Mouse (Mus musculus): ENCODE results near the gene Rpl9-ps6. TPM values are rescaled to one million over a fixed set of nuclear protein-coding genes. Genes with fewer than 3 reads are reported as not detected.
A peak's percentile ranks its signal among the peaks of the same experiment; 100 is the strongest.
"Not testable (repeated sequence)": the region's sequence is repeated elsewhere in the genome, so short reads cannot be mapped to it uniquely, and the experiment has no call there.

Gene Rpl9-ps6
- total RNA-seq, 2 experiments from 2014 or later: 27.0 to 36.9 TPM

DNA sequence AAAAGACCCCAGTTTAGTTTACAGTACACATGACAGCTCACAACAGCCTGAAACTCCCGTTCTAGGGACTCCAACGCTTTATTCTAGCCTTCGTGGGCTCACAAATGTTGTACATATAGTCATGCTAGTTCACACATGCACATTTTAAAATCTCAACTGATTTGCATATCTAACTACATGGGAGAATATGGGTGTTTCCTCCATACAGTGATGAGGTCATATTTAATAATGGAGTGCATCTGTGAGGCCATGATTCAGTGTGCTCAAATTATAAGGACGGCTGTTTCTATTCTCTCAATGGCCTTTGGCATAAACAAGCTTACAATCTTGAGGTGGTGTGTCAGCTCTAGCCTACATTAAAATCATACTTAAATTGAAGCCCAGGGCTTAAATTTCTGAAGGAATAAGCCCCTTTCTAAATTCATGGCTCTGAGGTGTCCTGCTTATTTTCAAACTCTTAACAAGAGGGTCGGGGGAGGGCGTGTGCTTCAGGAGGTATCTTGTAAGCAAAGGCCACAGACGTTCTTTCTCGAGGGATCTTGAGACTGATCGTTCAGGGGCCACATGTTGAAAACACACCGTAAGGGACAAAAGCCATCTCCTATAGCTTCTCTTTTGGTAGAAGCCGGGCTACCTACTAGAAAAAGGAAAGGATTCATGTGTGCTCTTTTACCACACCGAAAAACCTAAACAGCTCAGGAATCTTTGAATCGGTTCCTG lies 18.7 kb upstream of the Rpl9-ps6 start:
- DNase-seq (ENCODE audit: low spot score in 2 of 2): no peak

DNA sequence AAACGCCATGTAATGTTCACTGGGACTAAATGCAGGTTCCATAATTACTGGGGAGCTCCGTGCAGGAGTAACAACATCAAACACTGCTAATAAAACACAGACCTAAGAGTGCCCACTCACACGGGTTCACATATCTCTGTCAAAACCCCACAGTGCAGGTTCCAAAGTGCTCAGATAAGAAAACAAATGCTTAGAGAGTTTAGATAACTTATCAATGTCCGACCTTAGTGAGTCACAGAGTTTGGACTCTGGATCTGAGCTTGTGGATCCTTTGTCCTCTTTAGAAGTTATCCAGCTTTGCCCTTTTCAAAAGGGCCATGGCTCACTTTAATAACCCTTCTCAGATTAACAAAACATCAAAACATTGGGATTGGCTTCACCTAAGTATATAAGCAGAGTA lies 15.1 kb upstream of the Rpl9-ps6 start:
- DNase-seq (ENCODE audit: low spot score in 2 of 2): no peak

DNA sequence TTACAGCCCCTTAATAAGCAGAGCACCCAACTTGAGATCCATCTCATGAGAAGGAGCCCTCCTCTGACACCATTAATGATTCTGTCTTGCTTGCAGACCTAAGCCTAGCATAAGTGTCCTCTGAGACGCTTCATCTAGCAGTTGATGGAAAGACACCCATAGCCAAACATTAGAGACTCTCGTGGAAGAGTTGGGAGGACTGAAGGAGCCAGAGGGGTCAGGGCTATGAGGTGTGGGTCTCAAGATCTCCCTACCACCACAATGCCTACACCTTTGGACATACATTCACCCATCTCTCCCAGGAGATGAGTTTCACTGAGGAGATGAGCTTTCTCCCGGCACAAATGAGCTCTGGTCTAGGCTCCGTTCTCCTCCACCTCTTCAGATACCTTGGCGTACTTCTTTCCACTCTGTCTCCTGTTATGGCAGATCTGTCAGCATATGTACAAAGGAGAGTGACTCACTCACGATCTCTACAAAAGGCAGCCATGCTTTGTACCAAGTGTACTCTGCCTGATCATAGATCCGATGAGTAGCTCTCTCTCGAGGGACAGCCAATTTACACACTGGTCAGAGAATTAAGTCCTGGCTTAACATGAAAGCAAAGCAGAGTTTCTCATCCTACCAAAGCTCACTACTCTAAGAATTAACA lies 14.5 kb upstream of the Rpl9-ps6 start:
- no peak for DNase-seq (ENCODE audit: low spot score in 2 of 2)

GRCm38 (mm10) chr19:32480255-32480654 lies 13.9 kb upstream of the Rpl9-ps6 start:
- DNase-seq (ENCODE audit: low spot score in 2 of 2): no peak

DNA sequence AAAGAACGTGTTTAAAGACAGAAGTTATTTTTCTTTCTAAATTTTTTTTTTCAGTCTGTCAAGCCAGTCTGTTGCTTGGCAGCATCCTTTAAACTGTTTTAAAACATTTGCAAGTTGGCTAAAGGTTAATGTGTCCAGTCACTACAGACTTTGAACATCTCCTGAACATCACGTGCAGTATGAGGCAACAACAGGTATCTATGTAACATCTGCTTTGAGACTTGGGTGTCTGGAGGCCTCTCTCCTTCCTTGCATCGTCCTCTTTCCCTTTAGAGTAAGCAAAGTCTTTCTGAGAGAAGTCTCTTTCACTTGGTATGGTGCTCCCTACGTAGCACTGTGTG lies 10.3 kb upstream of the Rpl9-ps6 start:
- no peak for DNase-seq (ENCODE audit: low spot score in 2 of 2)

DNA sequence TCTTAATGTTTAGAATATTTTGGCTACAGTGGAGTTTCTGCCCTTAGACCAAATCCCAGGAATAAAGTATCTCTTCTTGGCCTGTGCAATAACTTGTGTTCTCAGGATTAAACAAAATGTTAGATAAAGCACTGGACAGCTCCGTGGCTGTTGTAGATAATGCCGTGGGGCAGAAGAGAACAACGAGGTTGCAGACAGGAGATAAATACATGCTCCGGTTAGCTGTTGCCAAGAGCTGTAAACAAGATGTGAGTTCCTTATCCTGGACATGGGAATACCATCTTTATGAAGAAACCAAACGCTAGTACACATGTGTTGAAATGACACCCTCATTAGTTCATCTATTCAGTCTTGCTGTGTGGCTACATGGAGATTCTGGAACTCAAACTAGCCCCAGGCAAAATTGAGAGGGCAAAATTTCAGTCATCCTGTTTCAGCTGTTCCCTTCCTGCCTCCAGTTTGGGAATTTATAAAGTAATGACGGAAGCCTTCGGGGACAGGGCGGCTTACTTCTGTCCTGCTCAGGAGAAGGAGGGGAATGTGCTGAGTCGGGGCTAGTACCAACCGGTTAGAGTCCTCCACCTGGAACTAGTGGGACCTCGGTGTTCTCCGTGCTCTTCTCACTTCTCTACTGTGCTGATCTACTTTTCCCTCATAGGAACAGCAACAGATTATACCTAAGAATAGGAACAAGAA lies 9.8 kb upstream of the Rpl9-ps6 start:
- no peak for DNase-seq (ENCODE audit: low spot score in 2 of 2)

GRCm38 (mm10) chr19:32470570-32471263 lies 4.3 kb upstream of the Rpl9-ps6 start:
- no peak for DNase-seq (ENCODE audit: low spot score in 2 of 2)

DNA sequence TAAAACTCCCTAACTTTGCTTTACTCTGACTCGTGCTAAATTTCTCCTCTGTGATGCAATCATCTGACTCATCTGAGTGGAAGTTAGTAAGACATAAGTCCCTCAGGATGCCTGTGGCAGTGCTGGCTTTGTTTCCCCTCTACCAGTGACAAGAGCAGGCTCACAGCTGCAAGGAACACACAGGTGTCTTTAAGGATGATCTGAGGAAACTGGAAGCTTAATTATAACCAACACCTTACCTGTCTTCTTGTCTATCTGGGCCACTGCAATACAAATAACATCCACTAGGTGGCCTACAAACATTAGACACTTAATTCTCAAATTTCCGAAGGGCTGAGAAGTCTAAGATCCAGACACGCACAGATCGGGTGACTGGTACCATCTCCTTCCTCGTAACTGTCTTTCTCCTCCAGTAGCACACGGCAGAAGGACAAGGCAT lies 3.7 kb upstream of the Rpl9-ps6 start:
- peak; percentile 44 for DNase-seq (ENCODE audit: low spot score in 2 of 2)

DNA sequence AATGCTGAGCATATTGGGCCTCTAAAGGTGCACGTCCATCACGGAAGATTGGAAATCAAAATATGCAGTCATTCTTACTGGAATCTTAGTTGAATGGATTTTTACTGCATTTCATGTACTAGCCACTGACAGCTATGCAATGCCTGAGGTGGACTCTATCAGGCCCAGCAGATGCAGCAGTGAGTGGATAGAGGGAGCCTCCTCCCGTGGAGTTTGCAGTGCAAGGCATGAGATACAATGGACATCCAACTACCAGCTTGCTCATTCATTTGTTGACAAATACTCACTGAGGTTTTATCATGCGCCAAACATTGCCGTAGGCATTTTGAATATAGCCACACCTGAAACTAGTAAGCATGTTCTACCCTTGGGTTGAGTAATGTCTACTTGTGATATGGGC lies 947 bp upstream of the Rpl9-ps6 start:
- DNase-seq (ENCODE audit: low spot score in 2 of 2): no peak

GRCm38 (mm10) chr19:32465228-32465627 lies 1.1 kb downstream of the Rpl9-ps6 start:
- no peak for DNase-seq (ENCODE audit: low spot score in 2 of 2)

DNA sequence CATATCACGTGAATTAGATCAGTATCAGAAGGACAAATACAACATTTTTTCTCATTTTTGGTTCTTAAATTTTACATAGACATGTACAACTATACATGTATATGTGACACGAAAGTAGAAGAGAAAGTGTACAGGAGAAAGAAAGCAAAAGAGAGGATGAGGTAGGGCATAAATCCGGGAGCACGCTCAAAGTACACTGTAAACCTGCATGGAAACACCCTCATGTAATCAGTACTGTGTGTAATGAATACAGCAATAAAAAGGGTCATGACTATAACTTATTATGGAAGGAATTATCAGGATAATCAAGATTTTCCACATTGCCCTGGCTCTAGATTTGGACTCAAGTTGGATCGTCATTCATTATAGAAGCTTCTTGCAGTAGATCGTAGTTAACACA lies 3.3 kb downstream of the Rpl9-ps6 start:
- no peak for DNase-seq (ENCODE audit: low spot score in 2 of 2)

- not testable (repeated sequence) for DNase-seq (ENCODE audit: low spot score in 2 of 2)
Observed at GRCm38 (mm10) chr19:32457631-32458030, 8.7 kb downstream of the Rpl9-ps6 start.

DNA sequence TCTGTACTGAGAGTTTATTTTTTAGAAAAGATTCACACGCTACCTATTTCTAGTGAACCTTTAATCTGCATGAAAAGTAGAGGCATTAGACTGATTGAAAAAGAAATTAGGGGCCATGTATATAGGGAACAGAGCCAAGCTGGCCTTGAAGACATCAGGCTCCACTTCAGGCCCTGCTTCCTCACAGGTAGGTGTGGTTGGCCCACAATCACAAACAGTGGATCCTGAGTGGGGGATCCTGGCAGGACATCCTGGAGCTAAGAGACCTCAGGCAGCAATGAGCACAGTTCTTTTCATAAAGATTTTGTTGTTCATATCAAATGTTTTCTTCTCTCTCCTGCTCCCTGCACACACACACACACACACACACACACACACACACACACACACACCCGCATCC lies 9.6 kb downstream of the Rpl9-ps6 start:
- no peak for DNase-seq (ENCODE audit: low spot score in 2 of 2)

DNA sequence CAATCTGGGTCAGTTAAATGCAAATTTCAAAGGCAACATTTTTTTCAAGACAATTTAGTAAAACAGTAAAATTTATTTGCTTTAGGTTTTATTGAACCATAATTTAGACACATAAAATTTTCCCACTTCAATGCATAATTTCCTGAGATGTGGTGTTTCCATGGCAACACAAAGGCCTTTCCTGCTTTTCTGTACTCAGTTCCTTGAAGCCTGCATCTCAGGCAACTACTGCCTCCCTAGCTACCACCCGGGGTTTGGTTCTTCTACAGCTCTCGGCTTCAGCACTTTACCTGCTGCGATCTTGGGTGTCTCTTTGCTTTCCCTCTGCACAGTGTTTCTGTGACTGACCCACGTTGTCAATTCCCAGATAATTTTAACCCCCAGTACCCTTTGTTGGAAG lies 14.1 kb downstream of the Rpl9-ps6 start:
- no peak for DNase-seq (ENCODE audit: low spot score in 2 of 2)

DNA sequence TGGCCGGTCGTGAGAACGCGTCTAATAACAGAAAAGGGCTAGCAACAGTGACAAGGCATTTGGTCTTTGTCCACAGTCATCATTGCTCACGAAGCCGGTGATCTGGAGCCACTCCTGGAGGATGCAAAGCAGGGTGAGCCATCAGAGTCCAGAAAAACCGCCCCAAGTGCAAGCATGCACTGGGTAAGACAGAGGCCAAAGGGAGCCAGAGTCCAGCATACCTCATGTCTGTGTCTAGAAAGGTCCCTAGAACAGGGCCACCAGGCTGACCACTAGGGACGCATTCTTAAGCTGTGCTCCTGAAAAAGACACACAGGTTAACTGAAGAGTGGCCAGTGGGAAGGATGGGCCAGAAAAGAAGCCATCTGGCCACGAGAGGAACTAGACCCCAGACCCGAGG lies 17.4 kb downstream of the Rpl9-ps6 start:
- no peak for DNase-seq (ENCODE audit: low spot score in 2 of 2)

DNA sequence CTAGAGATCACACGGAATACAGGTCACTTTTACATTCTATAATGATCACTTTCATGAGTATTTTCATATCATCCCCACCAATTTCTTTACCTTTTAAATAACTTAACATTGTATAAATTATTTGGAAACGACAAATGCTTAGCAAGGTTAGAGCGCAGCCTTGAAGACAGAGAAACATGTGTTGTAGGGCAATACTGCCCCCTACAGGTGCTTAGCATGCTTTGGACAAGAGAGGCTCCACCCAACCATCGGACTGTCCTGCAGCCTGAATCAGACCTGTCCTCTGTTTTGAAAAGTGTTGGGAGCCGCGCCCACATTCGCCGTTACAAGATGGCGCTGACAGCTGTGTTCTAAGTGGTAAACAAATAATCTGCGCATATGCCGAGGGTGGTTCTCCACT lies 24.8 kb downstream of the Rpl9-ps6 start:
- no peak for DNase-seq (ENCODE audit: low spot score in 2 of 2)

- no peak for DNase-seq (ENCODE audit: low spot score in 2 of 2)
Observed at GRCm38 (mm10) chr19:32439356-32439755, 27.0 kb downstream of the Rpl9-ps6 start.

GRCm38 (mm10) chr19:32425856-32426255 lies 40.5 kb downstream of the Rpl9-ps6 start:
- no peak for DNase-seq (ENCODE audit: low spot score in 2 of 2)

DNA sequence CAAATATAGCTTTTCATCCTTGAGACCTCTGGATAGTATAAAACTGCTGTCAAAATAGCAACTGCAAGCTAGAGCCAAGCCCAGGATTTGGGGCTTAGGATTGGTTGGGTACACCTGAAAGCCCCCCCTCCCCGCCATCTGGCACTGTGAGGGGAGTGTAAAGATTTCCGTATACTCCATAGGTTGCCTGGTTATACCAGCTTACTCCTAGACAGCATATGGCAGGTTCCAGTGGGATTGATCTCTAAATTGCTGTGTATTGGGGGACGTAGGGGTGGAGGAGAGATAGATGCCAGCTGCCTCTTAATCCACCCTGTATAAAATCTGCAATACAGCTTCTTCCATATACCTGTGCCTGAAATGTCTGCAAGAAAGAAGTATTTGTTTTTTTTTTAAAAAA lies 41.7 kb downstream of the Rpl9-ps6 start:
- no peak for DNase-seq (ENCODE audit: low spot score in 2 of 2)

GRCm38 (mm10) chr19:32419069-32419468 lies 47.3 kb downstream of the Rpl9-ps6 start:
- DNase-seq (ENCODE audit: low spot score in 2 of 2): no peak

DNA sequence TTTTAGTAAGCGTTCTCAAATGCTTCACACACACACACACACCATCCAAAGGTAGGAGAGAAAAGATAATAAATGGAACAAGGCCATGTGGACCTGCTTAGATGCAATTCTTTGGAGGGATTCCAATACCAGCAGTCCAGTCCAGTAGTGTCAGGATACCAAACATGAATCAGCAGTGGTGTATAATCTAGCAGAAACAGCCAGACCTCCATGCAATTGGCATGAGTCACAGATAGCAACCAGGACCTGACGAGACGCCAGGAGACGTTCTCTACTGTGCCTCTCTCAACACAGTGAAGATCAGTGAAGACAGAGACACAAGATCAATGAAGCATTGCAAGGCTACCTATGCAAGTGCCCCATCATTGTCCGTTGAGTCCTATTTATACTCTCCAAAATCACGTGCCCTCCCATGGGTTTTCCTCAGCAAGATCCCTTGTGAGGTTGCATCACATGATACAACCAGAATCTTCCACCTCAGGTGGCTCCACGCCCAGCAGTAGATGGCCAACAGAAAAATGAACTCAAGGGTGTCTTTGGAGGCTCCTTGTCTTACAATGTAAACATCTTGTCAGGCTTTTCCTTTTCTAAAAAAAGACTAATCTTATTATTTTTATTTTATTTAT lies 49.6 kb downstream of the Rpl9-ps6 start:
- no peak for DNase-seq (ENCODE audit: low spot score in 2 of 2)

Measured in layer of hippocampus, postnatal 10 days (tissue).